Mouse (Mus musculus) stomach, embryonic 14.5 days (tissue): ENCODE measurements around the gene Pou6f1. TPM values are rescaled to one million over a fixed set of nuclear protein-coding genes. Genes with fewer than 3 reads are reported as not detected.
"Not testable (repeated sequence)": the region's sequence is repeated elsewhere in the genome, so short reads cannot be mapped to it uniquely, and the experiment has no call there.

Source experiments
- ATAC-seq: fragments of 200-750 bp; cut with Nextera tagmentation; 2 replicates; pipeline ENCODE4 v1.8.0; 2017; ENCODE audit warnings: low read depth, moderate TSS enrichment; ENCODE audit not compliant: insufficient number of reproducible peaks, insufficient read depth, low FRiP score
- H3K27ac ChIP-seq: fragments of 300-500 bp; sonication (generic); 2 replicates; pipeline ENCODE4 v1.5.1; 2014; ENCODE audit warnings: mild to moderate bottlenecking, low read length, moderate library complexity, mixed read lengths
- H3K27me3 ChIP-seq: fragments of 300-500 bp; sonication (generic); 2 replicates; pipeline ENCODE4 v1.6.1; 2014; ENCODE audit warnings: low read length, control low read depth, mixed read lengths; ENCODE audit not compliant: control insufficient read depth, insufficient read depth
- H3K36me3 ChIP-seq: fragments of 300-500 bp; sonication (generic); 2 replicates; pipeline ENCODE4 v1.6.1; 2014; ENCODE audit warnings: mild to moderate bottlenecking, control low read depth, low read length, moderate library complexity, mixed read lengths; ENCODE audit not compliant: control insufficient read depth, insufficient read depth
- H3K4me1 ChIP-seq: fragments of 300-500 bp; sonication (generic); 2 replicates; pipeline ENCODE4 v1.6.1; 2014; ENCODE audit warnings: low read length, control low read depth, mixed read lengths; ENCODE audit not compliant: control insufficient read depth, insufficient read depth
- H3K4me2 ChIP-seq: fragments of 300-500 bp; sonication (generic); replicated peaks from 2 replicates; pipeline ENCODE4 v1.6.1; 2014; ENCODE audit warnings: low read depth, low read length, control low read depth
- H3K4me3 ChIP-seq: fragments of 300-500 bp; sonication (generic); 2 replicates; pipeline ENCODE4 v1.5.1; 2014; ENCODE audit warnings: low read depth, low read length, control low read depth
- H3K9ac ChIP-seq: fragments of 300-500 bp; sonication (generic); replicated peaks from 2 replicates; pipeline ENCODE4 v1.6.1; 2014; ENCODE audit warnings: low read depth, mild to moderate bottlenecking, control low read depth, low read length, moderate library complexity, mixed read lengths
- H3K9me3 ChIP-seq: fragments of 300-500 bp; sonication (generic); 2 replicates; pipeline ENCODE4 v1.6.1; 2016; ENCODE audit warnings: low read depth, low read length, control low read depth; ENCODE audit not compliant: control insufficient read depth
- WGBS: fragments of 180-500 bp; shearing (Covaris S2); extraction: QIAGEN DNeasy Blood & Tissue Kit; methylation state at CpG from one replicate; pipeline ENCODE4 v1.1.7; 2014; 5-methylcytosine and 5-hydroxymethylcytosine counted together
- microRNA-seq: library from miRNA; unstranded; fragments of <30 nt; microRNA quantifications from one replicate; pipeline ENCODE4, GENCODE M21; 2016
- polyA plus RNA-seq: library from polyadenylated mRNA; unstranded; fragments of >200 nt; fragmentation: Nextera tagmentation; extraction: Ambion mirVana; gene quantifications from 2 replicates; pipeline ENCODE4 v1.2.1, GENCODE M21; 2014

The Pou6f1 gene
- polyA plus RNA-seq, 1 experiment from 2014 or later, result 9.3 TPM

DNA sequence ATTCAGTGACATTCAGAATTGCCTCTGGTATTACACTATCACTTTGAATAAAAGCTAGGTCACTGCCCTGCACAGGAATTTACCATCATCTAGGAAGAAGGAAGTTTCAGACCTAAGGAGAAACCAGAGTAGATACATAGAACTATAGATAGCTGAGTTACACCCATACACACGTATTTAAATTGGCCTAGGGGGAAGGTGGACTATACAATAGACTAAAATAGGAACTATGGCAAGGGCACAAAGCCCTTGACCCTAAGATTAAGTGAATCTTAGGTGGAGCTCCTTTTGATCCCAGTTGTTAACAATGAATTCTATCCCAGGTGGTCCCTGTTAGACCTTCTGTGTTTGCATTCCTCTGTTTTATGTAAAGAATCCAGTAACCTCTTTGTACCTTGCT, 58.8 kb downstream of the Pou6f1 start:
- H3K36me3 ChIP-seq, H3K27ac ChIP-seq, H3K4me2 ChIP-seq, ATAC-seq, H3K9me3 ChIP-seq, H3K27me3 ChIP-seq, H3K4me3 ChIP-seq, H3K4me1 ChIP-seq, H3K9ac ChIP-seq: not testable (repeated sequence)
- 74% methylated on average over 1 of the region's 1 CpGs for WGBS

DNA sequence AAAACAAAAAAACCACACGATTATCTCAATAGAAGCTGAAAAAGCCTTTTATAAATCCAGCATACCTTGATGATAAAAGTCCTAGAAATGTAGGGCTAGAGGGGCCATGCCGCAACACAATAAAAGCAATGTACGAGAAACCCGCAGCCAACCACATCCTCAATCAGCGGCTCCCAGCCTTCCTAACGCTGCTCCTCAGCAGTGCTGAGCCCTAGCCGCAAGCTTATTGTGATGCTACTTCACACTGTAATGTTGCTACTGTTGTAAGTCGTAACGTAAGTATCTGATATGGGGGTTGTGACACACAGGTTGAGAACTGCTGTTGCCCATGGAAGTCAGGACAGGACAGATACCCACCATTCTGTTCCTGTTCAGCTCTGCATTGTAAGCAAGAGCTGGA, 60.4 kb downstream of the Pou6f1 start:
- no peaks in the 10 kb centered on the region for H3K27me3 ChIP-seq
- peaks cover 5% of the 10 kb centered on the region; the same call in 1 of the 2 replicates for H3K36me3 ChIP-seq
- H3K9me3 ChIP-seq, result no peaks in the 10 kb centered on the region
- H3K27ac ChIP-seq, result no peak overlapping the region
- no peak for ATAC-seq
- H3K9ac ChIP-seq, result no peak overlapping the region
- H3K4me1 ChIP-seq, result no peaks in the 10 kb centered on the region
- 94% methylated on average over 9 of the region's 9 CpGs for WGBS
- H3K4me2 ChIP-seq, result no peak overlapping the region
- H3K4me3 ChIP-seq, result no peak overlapping the region

DNA sequence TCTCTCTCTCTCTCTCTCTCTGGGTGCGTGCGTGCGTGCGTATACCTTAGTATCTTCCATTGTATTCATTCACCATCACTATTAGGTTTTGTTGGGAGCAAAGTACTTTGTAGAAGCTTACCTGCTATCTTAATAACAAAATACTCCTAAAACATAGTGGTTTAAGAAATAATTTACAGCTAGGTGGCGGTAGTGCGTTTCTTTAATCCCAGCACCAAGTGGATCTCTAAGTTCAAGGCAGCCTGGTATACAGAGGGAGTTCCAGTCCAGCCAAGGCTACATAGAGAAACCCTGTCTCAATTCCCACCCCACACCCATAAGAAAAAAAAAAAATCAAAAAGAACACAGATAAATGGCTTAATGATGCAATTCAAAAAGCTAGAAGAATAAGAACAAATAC, 61.9 kb downstream of the Pou6f1 start:
- H3K27ac ChIP-seq, result no peak overlapping the region
- WGBS, result 88% methylated on average over 6 of the region's 6 CpGs
- no peak for ATAC-seq
- H3K4me2 ChIP-seq, result no peak overlapping the region
- H3K27me3 ChIP-seq, result no peaks in the 10 kb centered on the region
- no peak overlapping the region for H3K4me3 ChIP-seq
- H3K4me1 ChIP-seq, result no peaks in the 10 kb centered on the region
- no peaks in the 10 kb centered on the region for H3K9me3 ChIP-seq
- H3K9ac ChIP-seq, result no peak overlapping the region
- peaks cover 7% of the 10 kb centered on the region; the same call in 1 of the 2 replicates for H3K36me3 ChIP-seq

DNA sequence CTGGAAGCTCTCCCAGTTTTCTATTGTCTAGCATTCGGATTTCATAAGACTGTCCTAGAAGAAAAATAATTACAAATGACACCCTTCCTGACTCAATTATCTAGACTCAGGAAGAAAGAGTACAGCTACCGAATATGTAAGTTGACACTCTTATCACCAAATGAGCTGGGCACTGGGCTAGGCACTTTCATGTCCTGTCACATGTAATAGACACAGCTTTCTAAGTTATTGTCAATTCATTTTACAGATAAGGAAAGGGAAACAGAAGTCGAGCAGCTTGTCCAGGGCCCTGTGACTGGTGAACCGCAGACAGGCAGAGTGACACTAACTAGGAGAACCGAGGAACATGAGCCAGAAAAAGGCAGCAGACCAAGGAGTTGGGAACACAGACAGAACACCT, 71.9 kb downstream of the Pou6f1 start:
- Histone ChIP-seq H3K4me1 (no peaks in the 10 kb centered on the region), H3K36me3 (peaks cover 16% of the 10 kb centered on the region), H3K4me3 (no peak overlapping the region), H3K27me3 (no peaks in the 10 kb centered on the region), H3K4me2 (no peak overlapping the region), H3K9me3 (no peaks in the 10 kb centered on the region), H3K9ac (no peak overlapping the region), H3K27ac (no peak overlapping the region)
- WGBS, result 76% methylated on average over 5 of the region's 5 CpGs
- no peak for ATAC-seq

DNA sequence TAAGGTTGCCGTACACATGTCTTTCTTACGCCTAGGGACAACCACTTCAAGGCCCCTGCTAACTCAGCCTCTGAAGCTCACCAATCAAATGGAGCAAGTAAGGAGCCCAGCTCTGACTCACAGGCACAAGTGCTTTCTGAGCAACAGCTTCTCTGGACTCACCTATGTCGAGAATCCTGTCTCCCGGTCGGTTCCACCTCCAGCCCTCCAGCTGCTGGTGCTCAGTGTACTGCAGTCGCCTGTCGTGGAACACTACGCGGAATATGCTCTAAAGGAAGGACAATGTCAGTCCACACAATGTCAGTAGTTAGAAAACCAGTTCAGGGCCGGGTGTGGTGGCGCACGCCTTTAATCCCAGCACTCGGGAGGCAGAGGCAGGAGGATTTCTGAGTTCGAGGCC, 74.4 kb downstream of the Pou6f1 start:
- 93% methylated on average over 14 of the region's 14 CpGs for WGBS
- H3K9me3 ChIP-seq, result no peaks in the 10 kb centered on the region
- peaks cover 31% of the 10 kb centered on the region for H3K36me3 ChIP-seq
- no peak overlapping the region for H3K9ac ChIP-seq
- no peaks in the 10 kb centered on the region for H3K4me1 ChIP-seq
- no peaks in the 10 kb centered on the region for H3K27me3 ChIP-seq
- ATAC-seq, result no peak
- no peak overlapping the region for H3K4me2 ChIP-seq
- no peak overlapping the region for H3K4me3 ChIP-seq
- H3K27ac ChIP-seq, result no peak overlapping the region

Small RNA genes within 50 kb of the gene (microRNA-seq; reads per million reads assigned to microRNA genes)
- not detected for gene Mir6961

Other genes with a start within 250 kb of the Pou6f1 start
- 0.41 TPM in 1 of 2 replicates, not detected in the other for gene Methig1, start 246.8 kb downstream of the Pou6f1 start, polyA plus RNA-seq
- gene Mettl7a2, start 246.8 kb downstream of the Pou6f1 start, polyA plus RNA-seq, result not detected in 2 replicates
- not detected in 2 replicates for gene Higd1c, start 235.4 kb downstream of the Pou6f1 start, polyA plus RNA-seq
- gene Gm5475, start 177.8 kb downstream of the Pou6f1 start, polyA plus RNA-seq, result not detected in 2 replicates
- 13.5 and 18.2 TPM in 2 replicates for gene Slc11a2, start 174.9 kb downstream of the Pou6f1 start, polyA plus RNA-seq
- gene Letmd1, start 131.0 kb downstream of the Pou6f1 start, polyA plus RNA-seq, result 29.8 and 30.4 TPM in 2 replicates
- gene Csrnp2, start 104.5 kb downstream of the Pou6f1 start, polyA plus RNA-seq, result 12.0 and 12.6 TPM in 2 replicates
- 26.5 and 30.1 TPM in 2 replicates for gene Tfcp2, start 48.0 kb downstream of the Pou6f1 start, polyA plus RNA-seq
- 232 and 245 TPM in 2 replicates for gene Dazap2, start 15.4 kb upstream of the Pou6f1 start, polyA plus RNA-seq
- gene Smagp, start 37.0 kb upstream of the Pou6f1 start, polyA plus RNA-seq, result 33.3 and 36.8 TPM in 2 replicates
- gene Bin2, start 69.6 kb upstream of the Pou6f1 start, polyA plus RNA-seq, result 3.2 and 6.6 TPM in 2 replicates
- gene Cela1, start 87.9 kb upstream of the Pou6f1 start, polyA plus RNA-seq, result 6.2 and 25.7 TPM in 2 replicates
- 3.0 and 3.3 TPM in 2 replicates for gene Galnt6, start 129.4 kb upstream of the Pou6f1 start, polyA plus RNA-seq
- gene Slc4a8, start 161.8 kb upstream of the Pou6f1 start, polyA plus RNA-seq, result 5.6 and 5.7 TPM in 2 replicates